Mouse (Mus musculus): Measurements from ENCODE around the gene Nfkbid.

DNA sequence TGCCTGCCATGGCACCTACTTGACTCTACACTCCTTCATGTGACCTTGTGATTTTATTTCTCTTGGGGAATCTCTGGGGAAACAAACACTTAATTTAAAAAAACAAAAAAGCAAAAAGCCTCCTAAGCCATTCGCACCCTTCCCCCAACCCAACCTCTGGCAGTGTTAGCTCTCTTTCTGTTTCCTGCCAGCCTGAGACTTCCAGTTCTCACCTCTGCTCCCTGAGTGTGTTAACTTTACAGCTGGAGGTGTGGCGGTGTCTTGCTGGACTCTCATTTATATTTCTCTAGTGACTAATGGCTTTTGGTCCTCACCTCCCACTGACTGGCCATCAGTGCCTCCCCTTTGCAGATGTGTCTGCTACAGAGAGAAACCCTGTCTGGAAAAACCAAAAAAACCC is 11.7 kb upstream of the Nfkbid start:
- no peak for TF ChIP-seq CTCF (IDR thresholded peaks at IDR 0.05; ENCODE audit: low read depth)
- TF ChIP-seq EP300 (optimal IDR thresholded peaks at IDR 0.05): no peak
